Mouse (Mus musculus) thymus, adult 2 months (tissue): ENCODE results near the gene Card19.

ENCODE experiments used
- CTCF ChIP-seq: fragments of 200-500 bp; IDR thresholded peaks from 2 replicates; pipeline ENCODE4 v1.5.1; 2012; ENCODE audit warnings: mild to moderate bottlenecking, control low read depth, low read length, moderate library complexity, borderline replicate concordance; ENCODE audit not compliant: control insufficient read depth, poor library complexity, insufficient read depth; ENCODE audit errors: extremely low read depth
- POLR2A ChIP-seq: fragments of 200-500 bp; IDR thresholded peaks from 2 replicates; pipeline ENCODE4 v1.6.1; 2012; ENCODE audit warnings: mild to moderate bottlenecking, low read length, control low read depth, moderate library complexity; ENCODE audit not compliant: control insufficient read depth, poor library complexity, insufficient read depth; ENCODE audit errors: extremely low read depth

- TF ChIP-seq POLR2A (no peak), CTCF (no peak)
These were observed 18.9 kb upstream of the Card19 start for GRCm38 (mm10) chr13:49234711-49235110.
